7 mouse cellular contexts compared by ENCODE assay signal in the genomic region with DNA sequence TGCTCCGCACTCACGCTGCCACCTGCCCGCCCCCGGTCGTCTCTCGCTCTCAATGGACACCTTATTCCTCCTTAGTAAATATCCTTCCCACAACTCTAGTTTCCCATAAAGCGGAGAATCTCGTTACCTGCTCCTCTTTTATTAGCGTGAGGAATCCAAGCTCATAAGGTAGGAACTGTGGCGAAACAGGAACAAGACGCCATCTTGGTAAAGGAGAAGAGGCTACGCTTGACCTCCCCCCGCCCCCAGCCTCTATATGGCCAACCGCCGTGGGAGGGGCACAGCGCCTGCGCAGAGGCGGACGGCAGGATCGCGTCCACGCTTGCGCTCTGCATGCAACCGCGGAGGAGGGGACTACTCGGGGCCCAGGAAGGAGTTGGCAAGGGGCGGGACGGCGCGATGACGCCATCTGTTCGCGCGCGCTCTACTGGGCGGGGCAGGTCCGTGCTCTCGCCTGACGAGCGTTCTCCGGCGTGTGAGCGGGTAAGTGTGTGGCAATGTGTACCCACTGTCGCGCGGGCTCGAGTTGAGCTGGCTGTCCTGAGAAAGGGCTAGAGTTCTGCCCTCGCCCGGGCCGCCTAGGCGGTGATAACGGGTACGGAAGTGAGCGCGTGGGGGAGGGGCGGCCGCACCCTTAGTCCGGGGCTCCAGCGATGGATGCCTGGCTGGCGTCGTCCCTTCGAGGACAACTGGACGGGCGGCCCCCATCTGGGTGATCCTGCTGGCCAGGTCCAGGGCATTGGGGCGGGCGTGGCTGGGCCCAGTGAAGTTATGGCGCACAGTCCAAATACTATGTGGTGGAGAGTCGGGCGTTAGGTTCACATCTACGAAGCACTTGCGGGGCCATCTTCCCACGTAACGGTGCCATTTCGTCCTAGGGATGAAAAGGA. TPM values are rescaled to one million over a fixed set of nuclear protein-coding genes. Genes with fewer than 3 reads are reported as not detected.
DNase-seq lines count a peak whose midpoint lies in the region; ATAC-seq lines count a peak whose summit lies in the region.

A gene (minus strand): TSS at position 230 of the 890 bp plus-strand sequence.

- peak; percentile 99 for DNase-seq in adrenal gland, adult 2 months
- DNase-seq in embryo, embryonic 11.5 days (ENCODE audit: low read depth, low spot score): peak; percentile 98
- peak; percentile 98 to 99 for DNase-seq in gastrocnemius, postnatal 36 days
- peak; percentile 99 for DNase-seq in left cerebral cortex, postnatal 25 days (ENCODE audit: low spot score in 2 of 2)
- peak; percentile 100 for DNase-seq in midbrain, embryonic 10.5 days (ENCODE audit: low spot score)
- peak; percentile 98 for DNase-seq in right cerebral cortex, postnatal 4 days

- intact Hi-C loops in gastrocnemius, postnatal 36 days (cut with DNase I): loop anchor here (2.0 kb wide), 1 partner anchor 34 kb away; no protein-coding TSS in a partner anchor
- intact Hi-C loops in left cerebral cortex, postnatal 25 days (cut with DNase I): loop anchor here (1.0 to 2.0 kb wide), 3 partner anchors 34 to 156 kb away; a partner anchor contains a TSS

- H3K4me3 ChIP-seq in intestine, embryonic 15.5 days (replicated peaks): peak within 1 kb of the TSS; percentile 85
- H3K4me3 ChIP-seq in midbrain, embryonic 10.5 days: peak within 1 kb of the TSS; percentile 92

- peak within 1 kb of the TSS; percentile 96 for H3K27ac ChIP-seq in intestine, embryonic 15.5 days
- peak within 1 kb of the TSS; percentile 97 for H3K27ac ChIP-seq in midbrain, embryonic 10.5 days (replicated peaks)

- H3K27me3 ChIP-seq in intestine, embryonic 15.5 days (replicated peaks): no peaks in the 10 kb centered on the region
- no peaks in the 10 kb centered on the region for H3K27me3 ChIP-seq in midbrain, embryonic 10.5 days (ENCODE audit: low read depth, poor library complexity, severe bottlenecking)

- no peaks in the 10 kb centered on the region for H3K36me3 ChIP-seq in intestine, embryonic 15.5 days
- H3K36me3 ChIP-seq in midbrain, embryonic 10.5 days: 0 out of 2 replicates have a peak, but pooled peaks cover 3% of the 10 kb centered on the region

- ATAC-seq in intestine, embryonic 15.5 days: peak; percentile 95

- H3K9ac ChIP-seq in intestine, embryonic 15.5 days: peak within 1 kb of the TSS; percentile 90

- no peaks in the 10 kb centered on the region for H3K9me3 ChIP-seq in intestine, embryonic 15.5 days
- H3K9me3 ChIP-seq in midbrain, embryonic 10.5 days (replicated peaks): no peaks in the 10 kb centered on the region

- H3K4me2 ChIP-seq in intestine, embryonic 15.5 days (replicated peaks): peak within 1 kb of the TSS; percentile 62

- H3K4me1 ChIP-seq in intestine, embryonic 15.5 days (replicated peaks): 0 out of 2 replicates have a peak, but pooled peaks cover 4% of the 10 kb centered on the region
- peaks cover 28% of the 10 kb centered on the region for H3K4me1 ChIP-seq in midbrain, embryonic 10.5 days

- under 1% methylated on average over 74 of the region's 74 CpGs for WGBS in intestine, embryonic 15.5 days
- WGBS in midbrain, embryonic 10.5 days: under 1% methylated on average over 74 of the region's 74 CpGs

RNA-seq across cellular contexts. Expression of the gene that starts here (rescaled TPM):
- 100 to 1,000 TPM; 314 to 430 TPM for total RNA-seq in adrenal gland, adult 2 months (2021)
- 40.4 and 51.2 TPM in 2 replicates for polyA plus RNA-seq in adrenal gland, adult 2 months (2012; rRNA removed)
- 100 to 1,000 TPM; 289 to 302 TPM for total RNA-seq in gastrocnemius, postnatal 36 days (2021)
- polyA plus RNA-seq in intestine, embryonic 15.5 days (2015; fragmentation: Nextera tagmentation; extraction: Ambion mirVana): 175 and 185 TPM in 2 replicates
- total RNA-seq in left cerebral cortex, postnatal 25 days (2021): 100 to 1,000 TPM; 162 to 171 TPM
- polyA plus RNA-seq in midbrain, embryonic 10.5 days (2016; fragmentation: Nextera tagmentation; extraction: Ambion mirVana): 106 and 107 TPM in 2 replicates

Comparison
In these comparisons a context has a peak if more than half of its experiments do, and no peak if none do; other contexts are left out.
1. Peak in every context shown above with its lines: DNase-seq, ATAC-seq, H3K4me3 ChIP-seq and H3K27ac ChIP-seq.